Mouse (Mus musculus): Measurements from ENCODE around the gene Csrp1. TPM values are rescaled to one million over a fixed set of nuclear protein-coding genes. Genes with fewer than 3 reads are reported as not detected.

Gene Csrp1
- polyA plus RNA-seq, 1 experiment from 2014 or later = 52.9 TPM

DNA sequence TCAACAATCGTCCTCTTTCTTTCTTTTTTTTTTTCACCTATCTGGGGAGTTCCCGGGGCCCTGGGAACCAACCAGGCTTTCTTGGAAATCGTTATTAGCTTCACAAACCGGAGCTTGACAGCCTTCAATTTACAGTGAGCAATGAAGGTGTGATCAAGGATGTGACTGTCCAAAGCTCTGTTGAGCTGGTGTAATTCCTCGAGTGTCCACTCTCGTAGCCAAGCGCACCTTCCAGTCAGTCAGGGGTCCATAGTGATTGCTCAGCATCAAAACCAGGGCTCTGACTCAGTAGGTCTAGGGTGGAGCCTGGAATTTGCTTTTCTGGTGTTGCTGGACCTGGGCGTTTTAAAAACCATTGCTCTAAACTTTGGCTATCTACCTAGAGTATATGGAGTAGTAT is 40.4 kb downstream of the Csrp1 start:
- WGBS = 74% methylated on average over 8 of the region's 8 CpGs
- no peaks in the 10 kb centered on the region for H3K27me3 ChIP-seq (ENCODE audit: control insufficient read depth, insufficient read depth, low read length)

DNA sequence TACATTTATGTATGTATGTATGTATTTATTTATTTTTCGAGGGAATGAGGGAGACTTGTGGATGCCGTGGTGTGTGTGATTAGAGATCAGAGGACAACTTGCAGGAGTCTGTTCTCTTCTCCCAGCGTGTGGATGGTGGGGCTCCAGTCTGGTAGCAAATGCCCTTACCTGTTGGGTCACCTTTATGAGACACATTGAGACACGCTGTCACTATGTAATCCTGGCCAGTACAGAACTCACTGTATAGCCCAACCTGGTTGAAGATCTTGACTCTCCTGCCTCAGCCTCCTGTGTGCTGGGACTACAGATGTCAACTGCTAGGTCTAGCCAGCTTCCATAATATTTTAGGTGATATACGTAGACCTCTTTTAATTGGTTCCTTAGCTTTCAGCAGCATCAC is 41.9 kb downstream of the Csrp1 start:
- Histone ChIP-seq H3K4me1 (ENCODE audit: control insufficient read depth, insufficient read depth, low read length) (no peaks in the 10 kb centered on the region; the same call in 1 of the 2 replicates), H3K36me3 (replicated peaks; ENCODE audit: control insufficient read depth, insufficient read depth, low read depth, low read length) (no peaks in the 10 kb centered on the region), H3K4me2 (ENCODE audit: low read depth, low read length) (no peak overlapping the region), H3K9me3 (replicated peaks; ENCODE audit: control insufficient read depth, low read length) (no peaks in the 10 kb centered on the region), H3K9ac (replicated peaks; ENCODE audit: low read length) (no peak overlapping the region), H3K27me3 (ENCODE audit: control insufficient read depth, insufficient read depth, low read length) (no peaks in the 10 kb centered on the region), H3K27ac (replicated peaks; ENCODE audit: low read depth, low read length) (no peak overlapping the region), H3K4me3 (ENCODE audit: low read depth, low read length) (no peak overlapping the region)
- ATAC-seq (replicated peaks; ENCODE audit: insufficient number of reproducible peaks, low FRiP score, low TSS enrichment, low read depth) (no peak), DNase-seq (ENCODE audit: low spot score) (no peak)
- 87% methylated on average over 5 of the region's 5 CpGs for WGBS

More for the DNA sequence above, 40.4 kb downstream of the Csrp1 start:
- Histone ChIP-seq H3K27ac (replicated peaks; ENCODE audit: low read depth, low read length) (no peak overlapping the region), H3K4me1 (ENCODE audit: control insufficient read depth, insufficient read depth, low read length) (no peaks in the 10 kb centered on the region), H3K9me3 (replicated peaks; ENCODE audit: control insufficient read depth, low read length) (no peaks in the 10 kb centered on the region), H3K9ac (replicated peaks; ENCODE audit: low read length) (no peak overlapping the region), H3K4me2 (ENCODE audit: low read depth, low read length) (no peak overlapping the region), H3K36me3 (replicated peaks; ENCODE audit: control insufficient read depth, insufficient read depth, low read depth, low read length) (no peaks in the 10 kb centered on the region), H3K4me3 (ENCODE audit: low read depth, low read length) (no peak overlapping the region)
- DNase-seq (ENCODE audit: low spot score) = no peak
- ATAC-seq (replicated peaks; ENCODE audit: insufficient number of reproducible peaks, low FRiP score, low TSS enrichment, low read depth) = no peak

DNA sequence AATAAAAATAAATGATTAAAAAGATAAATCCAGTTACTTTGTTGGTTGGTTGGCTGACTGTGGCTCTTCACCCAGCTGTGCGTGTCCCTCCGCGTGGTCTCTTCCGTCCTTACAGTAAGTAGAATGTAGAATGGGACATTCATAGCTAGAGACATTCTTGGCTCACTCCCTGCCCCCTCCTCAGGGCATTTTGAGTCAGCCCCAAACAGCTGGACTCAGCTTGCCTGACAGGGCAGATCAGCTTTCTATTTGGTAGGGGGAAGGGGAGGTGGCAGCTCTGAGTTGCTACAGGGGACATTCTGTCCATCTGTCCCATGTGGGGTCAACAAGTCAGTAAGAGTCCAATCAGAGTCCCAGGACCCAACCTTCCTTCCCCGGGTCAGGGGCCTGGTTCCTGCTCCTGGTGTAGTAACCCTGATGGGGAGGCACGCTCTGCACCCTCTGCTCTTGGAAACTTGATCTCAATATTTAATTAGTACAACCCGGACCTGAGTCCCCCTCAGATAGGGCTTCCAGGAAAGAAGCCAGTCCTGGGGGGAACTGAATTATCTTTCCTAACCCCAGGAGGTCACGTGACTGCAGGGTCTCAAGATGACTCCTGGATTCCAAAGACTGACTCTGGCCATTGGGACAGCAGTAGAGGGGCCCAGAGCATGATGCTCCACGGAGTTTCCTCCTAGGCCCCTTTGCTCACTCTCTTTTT is 43.8 kb downstream of the Csrp1 start:
- Histone ChIP-seq H3K4me3 (ENCODE audit: low read depth, low read length) (no peak overlapping the region), H3K36me3 (replicated peaks; ENCODE audit: control insufficient read depth, insufficient read depth, low read depth, low read length) (no peaks in the 10 kb centered on the region), H3K27ac (replicated peaks; ENCODE audit: low read depth, low read length) (no peak overlapping the region), H3K9me3 (replicated peaks; ENCODE audit: control insufficient read depth, low read length) (no peaks in the 10 kb centered on the region), H3K4me1 (ENCODE audit: control insufficient read depth, insufficient read depth, low read length) (no peaks in the 10 kb centered on the region; the same call in 1 of the 2 replicates), H3K27me3 (ENCODE audit: control insufficient read depth, insufficient read depth, low read length) (no peaks in the 10 kb centered on the region), H3K9ac (replicated peaks; ENCODE audit: low read length) (no peak overlapping the region), H3K4me2 (ENCODE audit: low read depth, low read length) (no peak overlapping the region)
- WGBS = 46% methylated on average over 9 of the region's 9 CpGs
- ATAC-seq (replicated peaks; ENCODE audit: insufficient number of reproducible peaks, low FRiP score, low TSS enrichment, low read depth) (no peak), DNase-seq (ENCODE audit: low spot score) (peak; percentile 22)

DNA sequence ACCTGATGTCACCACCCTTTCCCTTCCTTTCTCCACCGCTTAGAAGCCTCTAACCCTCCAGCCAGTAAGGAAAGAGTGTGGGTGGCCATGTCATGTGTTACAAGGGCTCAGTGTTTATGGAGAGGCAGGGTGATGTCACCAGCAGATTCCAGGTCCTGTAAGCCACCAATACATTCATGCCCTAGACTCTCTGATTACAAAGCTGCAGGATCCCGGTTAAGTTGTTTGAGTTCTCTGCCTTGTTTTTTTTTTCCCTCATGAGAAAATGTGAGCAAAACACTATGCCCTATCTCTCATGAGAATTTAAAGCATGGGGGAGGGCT is 44.3 kb downstream of the Csrp1 start:
- no peak overlapping the region for H3K4me2 ChIP-seq (ENCODE audit: low read depth, low read length)
- no peaks in the 10 kb centered on the region for H3K27me3 ChIP-seq (ENCODE audit: control insufficient read depth, insufficient read depth, low read length)
- H3K36me3 ChIP-seq (replicated peaks; ENCODE audit: control insufficient read depth, insufficient read depth, low read depth, low read length) = no peaks in the 10 kb centered on the region
- ATAC-seq (replicated peaks; ENCODE audit: insufficient number of reproducible peaks, low FRiP score, low TSS enrichment, low read depth) = no peak
- no peaks in the 10 kb centered on the region; the same call in 1 of the 2 replicates for H3K4me1 ChIP-seq (ENCODE audit: control insufficient read depth, insufficient read depth, low read length)
- H3K9me3 ChIP-seq (replicated peaks; ENCODE audit: control insufficient read depth, low read length) = no peaks in the 10 kb centered on the region
- H3K27ac ChIP-seq (replicated peaks; ENCODE audit: low read depth, low read length) = no peak overlapping the region
- no peak overlapping the region for H3K4me3 ChIP-seq (ENCODE audit: low read depth, low read length)
- WGBS = 32% methylated on average over 2 of the region's 2 CpGs
- no peak overlapping the region for H3K9ac ChIP-seq (replicated peaks; ENCODE audit: low read length)
- DNase-seq (ENCODE audit: low spot score) = no peak

DNA sequence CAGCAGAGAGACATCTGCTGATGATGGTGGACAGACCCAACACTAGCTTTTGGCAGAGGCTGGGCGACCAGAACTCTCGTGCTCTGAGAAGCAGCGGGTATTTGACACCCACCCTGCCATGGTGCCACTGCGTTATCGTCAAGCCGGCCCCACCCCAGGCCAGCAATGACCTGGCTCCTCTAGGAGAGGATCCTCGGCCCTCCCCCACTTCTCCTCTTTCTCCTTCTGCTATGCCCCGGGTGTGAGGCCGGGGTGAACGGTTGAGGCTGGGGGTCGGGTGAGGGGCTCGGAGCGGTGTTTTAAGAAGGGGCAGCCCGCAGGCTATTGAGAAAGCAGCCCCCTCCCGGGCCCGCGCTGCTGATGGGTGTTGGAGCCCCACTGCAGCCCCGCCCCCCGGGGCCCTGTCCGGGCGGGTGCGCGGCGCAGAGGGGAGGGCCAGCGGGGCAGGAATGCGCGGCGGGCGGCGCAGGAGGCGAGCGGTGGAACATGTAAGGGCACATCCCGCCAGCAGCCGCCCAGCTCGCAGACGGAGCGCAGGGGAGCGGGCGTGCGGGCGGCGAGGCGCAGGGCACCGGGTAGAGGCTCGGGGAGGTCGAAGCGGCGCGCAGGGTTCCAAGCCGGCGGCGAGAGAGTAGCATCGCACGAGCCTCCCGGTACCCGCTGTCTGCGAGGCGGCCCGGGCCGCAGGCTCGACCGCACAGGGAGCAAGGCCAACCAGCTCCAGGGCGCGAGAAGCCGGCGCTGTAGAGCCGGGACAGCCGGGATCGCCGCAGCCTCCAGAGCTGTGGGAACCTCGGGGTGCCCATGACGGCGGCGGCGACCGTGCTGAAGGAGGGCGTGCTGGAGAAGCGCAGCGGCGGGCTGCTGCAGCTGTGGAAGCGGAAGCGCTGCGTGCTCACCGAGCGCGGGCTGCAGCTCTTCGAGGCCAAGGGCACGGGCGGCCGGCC is 46.1 kb downstream of the Csrp1 start, which contains the start of gene Phlda3:
Gene Phlda3, plus strand, starts transcription at position 475 of the 947 bp plus-strand sequence.
- peak within 1 kb of the TSS; percentile 48 for H3K27ac ChIP-seq (replicated peaks; ENCODE audit: low read depth, low read length)
- H3K9ac ChIP-seq (replicated peaks; ENCODE audit: low read length) = peak within 1 kb of the TSS; percentile 84
- no peaks in the 10 kb centered on the region for H3K36me3 ChIP-seq (replicated peaks; ENCODE audit: control insufficient read depth, insufficient read depth, low read depth, low read length)
- under 1% methylated on average over 84 of the region's 90 CpGs for WGBS
- DNase-seq (ENCODE audit: low spot score) (peak; percentile 79), ATAC-seq (replicated peaks; ENCODE audit: insufficient number of reproducible peaks, low FRiP score, low TSS enrichment, low read depth) (peak; percentile 85)
- no peaks in the 10 kb centered on the region for H3K27me3 ChIP-seq (ENCODE audit: control insufficient read depth, insufficient read depth, low read length)
- no peaks in the 10 kb centered on the region; the same call in 1 of the 2 replicates for H3K4me1 ChIP-seq (ENCODE audit: control insufficient read depth, insufficient read depth, low read length)
- peak within 1 kb of the TSS; percentile 91 for H3K4me2 ChIP-seq (ENCODE audit: low read depth, low read length)
- no peaks in the 10 kb centered on the region for H3K9me3 ChIP-seq (replicated peaks; ENCODE audit: control insufficient read depth, low read length)
- peak within 1 kb of the TSS; percentile 60 for H3K4me3 ChIP-seq (ENCODE audit: low read depth, low read length)

DNA sequence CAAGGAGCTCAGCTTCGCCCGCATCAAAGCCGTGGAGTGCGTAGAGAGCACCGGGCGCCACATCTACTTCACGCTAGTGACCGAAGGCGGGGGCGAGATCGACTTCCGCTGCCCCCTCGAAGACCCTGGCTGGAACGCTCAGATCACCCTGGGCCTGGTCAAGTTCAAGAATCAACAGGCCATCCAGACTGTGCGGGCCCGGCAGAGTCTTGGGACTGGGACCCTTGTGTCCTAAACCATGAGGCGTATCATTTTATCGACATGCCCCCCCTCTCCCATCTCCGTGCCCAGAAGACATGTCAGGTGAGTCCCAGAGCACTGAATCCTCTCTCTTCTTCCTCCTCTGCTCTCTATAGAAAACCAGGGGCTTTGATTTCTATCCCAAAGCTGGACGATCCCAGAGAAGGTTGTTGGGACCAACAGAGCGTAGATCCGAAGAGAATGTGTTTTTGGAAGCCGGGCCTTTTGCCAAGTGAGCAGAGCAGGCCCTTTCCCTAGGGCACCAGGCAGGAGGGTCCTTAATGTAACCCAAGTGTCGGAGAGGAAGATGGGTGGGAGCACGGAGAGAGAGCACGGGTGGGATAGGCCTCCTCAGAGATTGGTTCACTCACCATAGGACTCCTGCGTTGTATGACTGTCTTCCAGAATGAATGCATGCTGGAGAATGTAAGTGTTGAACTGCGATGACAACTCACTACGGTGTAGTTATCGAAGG is 46.9 kb downstream of the Csrp1 start:
- DNase-seq (ENCODE audit: low spot score) = no peak
- no peak for ATAC-seq (replicated peaks; ENCODE audit: insufficient number of reproducible peaks, low FRiP score, low TSS enrichment, low read depth)
- no peaks in the 10 kb centered on the region; the same call in 1 of the 2 replicates for H3K4me1 ChIP-seq (ENCODE audit: control insufficient read depth, insufficient read depth, low read length)

DNA sequence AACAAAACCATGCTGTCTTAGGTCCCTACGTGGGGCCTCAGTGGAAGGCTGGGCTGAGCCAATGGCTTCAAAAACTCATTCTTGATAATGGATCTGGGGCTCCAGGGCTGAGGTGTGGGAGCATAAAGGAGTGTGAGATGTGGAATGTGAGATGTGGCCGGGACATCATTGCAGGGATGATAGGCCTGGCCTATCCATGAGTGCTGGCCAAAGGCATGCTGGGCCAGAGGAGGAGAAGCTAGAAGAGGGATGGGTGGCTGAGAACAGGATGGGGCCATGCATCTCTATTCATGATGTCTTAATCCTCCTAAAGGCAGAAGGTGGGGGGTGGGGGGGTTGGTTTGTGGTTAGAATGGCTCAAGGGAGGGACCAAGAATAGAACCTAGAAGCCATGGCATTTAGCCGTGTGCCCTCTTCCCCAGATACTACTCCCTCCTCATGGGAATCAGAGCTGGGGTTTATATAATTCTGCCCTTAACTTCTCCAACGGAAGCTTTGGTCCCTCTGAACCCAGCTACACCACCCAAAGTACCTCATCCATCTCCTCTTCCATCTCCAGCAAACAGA is 47.5 kb downstream of the Csrp1 start:
- Histone ChIP-seq H3K4me1 (ENCODE audit: control insufficient read depth, insufficient read depth, low read length) (no peaks in the 10 kb centered on the region; the same call in 1 of the 2 replicates), H3K4me3 (ENCODE audit: low read depth, low read length) (no peak overlapping the region; the same call in 1 of the 2 replicates), H3K27me3 (ENCODE audit: control insufficient read depth, insufficient read depth, low read length) (no peaks in the 10 kb centered on the region), H3K27ac (replicated peaks; ENCODE audit: low read depth, low read length) (no peak overlapping the region), H3K9me3 (replicated peaks; ENCODE audit: control insufficient read depth, low read length) (no peaks in the 10 kb centered on the region), H3K4me2 (ENCODE audit: low read depth, low read length) (peak overlapping the region; percentile 91), H3K9ac (replicated peaks; ENCODE audit: low read length) (no peak overlapping the region), H3K36me3 (replicated peaks; ENCODE audit: control insufficient read depth, insufficient read depth, low read depth, low read length) (no peaks in the 10 kb centered on the region)
- ATAC-seq (replicated peaks; ENCODE audit: insufficient number of reproducible peaks, low FRiP score, low TSS enrichment, low read depth) = no peak
- DNase-seq (ENCODE audit: low spot score) = no peak
- 74% methylated on average over 4 of the region's 4 CpGs for WGBS

More for the DNA sequence above, 46.9 kb downstream of the Csrp1 start:
- peak overlapping the region; percentile 48 for H3K27ac ChIP-seq (replicated peaks; ENCODE audit: low read depth, low read length)
- H3K4me3 ChIP-seq (ENCODE audit: low read depth, low read length) = peak overlapping the region; percentile 60
- peak overlapping the region; percentile 84 for H3K9ac ChIP-seq (replicated peaks; ENCODE audit: low read length)
- H3K9me3 ChIP-seq (replicated peaks; ENCODE audit: control insufficient read depth, low read length) = no peaks in the 10 kb centered on the region
- H3K27me3 ChIP-seq (ENCODE audit: control insufficient read depth, insufficient read depth, low read length) = no peaks in the 10 kb centered on the region
- WGBS = 29% methylated on average over 30 of the region's 30 CpGs
- H3K4me2 ChIP-seq (ENCODE audit: low read depth, low read length) = peak overlapping the region; percentile 91
- H3K36me3 ChIP-seq (replicated peaks; ENCODE audit: control insufficient read depth, insufficient read depth, low read depth, low read length) = no peaks in the 10 kb centered on the region
